Mouse (Mus musculus): ENCODE results near the gene Gm21885. TPM values are rescaled to one million over a fixed set of nuclear protein-coding genes. Genes with fewer than 3 reads are reported as not detected.

Gm21885 gene
- total and polyA plus RNA-seq, 3 experiments: not detected

DNA sequence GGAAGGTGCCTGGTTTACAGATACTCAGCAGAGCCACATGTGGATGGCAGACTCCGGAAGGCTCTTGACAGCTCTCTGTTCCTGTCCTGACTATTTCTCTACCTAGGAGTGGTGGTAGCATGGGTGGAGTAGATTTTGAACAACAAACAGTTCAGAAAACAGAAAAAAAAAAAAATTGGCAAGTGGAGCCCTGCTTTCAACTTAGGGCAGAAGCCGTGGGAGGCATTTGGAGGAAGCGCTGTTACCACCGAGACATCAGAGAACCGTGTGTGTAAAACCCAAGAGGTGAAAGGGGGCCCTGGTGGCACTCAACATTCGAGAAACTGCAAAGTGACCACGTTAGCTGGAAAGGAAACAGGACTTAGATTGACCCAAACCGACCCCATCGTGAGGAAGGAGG lies 28.5 kb upstream of the Gm21885 start:
- Histone ChIP-seq H3K4me1 (ENCODE audit: insufficient read depth, low read depth, low read length) (peaks cover 8% of the 10 kb centered on the region), H3K36me3 (replicated peaks) (no peaks in the 10 kb centered on the region), H3K9me3 (replicated peaks) (no peaks in the 10 kb centered on the region; the same call in 1 of the 2 replicates), H3K4me3 (ENCODE audit: low read depth, low read length) (no peak overlapping the region), H3K27me3 (ENCODE audit: insufficient read depth, low read length) (peaks cover 55% of the 10 kb centered on the region)
- TF ChIP-seq GATA2 (IDR thresholded peaks at IDR 0.05; ENCODE audit: borderline replicate concordance, low read depth, low read length) (no peak), TAL1 (conservative IDR thresholded peaks at IDR 0.05; ENCODE audit: low read depth, low read length) (no peak), GATA1 (IDR thresholded peaks at IDR 0.05; ENCODE audit: borderline replicate concordance, low read length) (no peak), POLR2AphosphoS5 (IDR thresholded peaks at IDR 0.05; ENCODE audit: insufficient replicate concordance, low read depth, low read length) (no peak), CTCF (IDR thresholded peaks at IDR 0.05; ENCODE audit: low read depth, low read length) (no peak)
- ATAC-seq (ENCODE audit: extremely low read depth, insufficient number of reproducible peaks, low FRiP score, poor library complexity, severe bottlenecking): no peak
- DNase-seq (ENCODE audit: low spot score): no peak

DNA sequence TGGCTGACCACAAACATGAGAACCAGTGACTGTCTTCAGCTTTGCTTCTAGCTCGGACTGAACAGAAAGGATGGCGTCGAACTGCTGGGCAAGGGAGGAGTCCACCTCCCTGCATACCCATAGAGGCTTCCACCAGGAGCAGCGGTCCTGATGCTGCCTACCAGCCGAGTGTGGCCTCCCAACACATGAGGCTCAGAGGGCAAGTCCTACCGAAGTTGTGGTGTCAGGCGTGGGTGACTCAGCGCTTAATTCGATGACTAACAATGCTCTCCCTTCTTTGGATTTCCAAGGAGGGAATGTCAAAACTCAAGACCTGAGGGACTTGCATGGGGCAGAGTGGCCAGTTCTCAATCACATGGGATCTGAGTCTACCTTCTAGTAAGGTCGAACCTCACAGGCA lies 28.0 kb upstream of the Gm21885 start:
- no peak for ATAC-seq (ENCODE audit: extremely low read depth, insufficient number of reproducible peaks, low FRiP score, poor library complexity, severe bottlenecking)

DNA sequence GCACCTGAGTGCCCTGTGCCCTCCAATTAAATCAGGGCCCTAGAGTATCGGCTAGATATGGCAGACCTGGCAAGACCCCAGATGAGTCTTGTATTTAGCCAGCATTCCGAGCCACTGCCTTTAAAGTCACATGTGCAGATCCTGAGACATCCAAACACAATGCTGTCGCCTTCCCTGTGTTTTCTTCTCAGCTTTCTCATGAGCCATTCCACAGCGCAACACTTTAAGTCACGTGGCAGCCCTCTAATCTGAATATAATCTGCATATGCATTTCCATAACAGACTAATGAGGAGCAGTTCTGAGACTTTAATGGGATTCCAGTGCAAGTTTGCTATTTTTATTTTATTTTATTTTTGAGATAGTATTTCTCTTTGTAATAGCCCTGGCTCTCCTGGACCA lies 25.9 kb upstream of the Gm21885 start:
- Histone ChIP-seq H3K27me3 (ENCODE audit: insufficient read depth, low read length) (peaks cover 40% of the 10 kb centered on the region), H3K4me3 (ENCODE audit: low read depth, low read length) (no peak overlapping the region), H3K9me3 (replicated peaks) (no peaks in the 10 kb centered on the region; the same call in 1 of the 2 replicates), H3K36me3 (replicated peaks) (no peaks in the 10 kb centered on the region), H3K4me1 (ENCODE audit: insufficient read depth, low read depth, low read length) (peaks cover 12% of the 10 kb centered on the region)
- TF ChIP-seq TAL1 (conservative IDR thresholded peaks at IDR 0.05; ENCODE audit: low read depth, low read length): no peak
- no peak for TF ChIP-seq GATA2 (IDR thresholded peaks at IDR 0.05; ENCODE audit: borderline replicate concordance, low read depth, low read length)
- TF ChIP-seq POLR2AphosphoS5 (IDR thresholded peaks at IDR 0.05; ENCODE audit: insufficient replicate concordance, low read depth, low read length): no peak
- no peak for TF ChIP-seq GATA1 (IDR thresholded peaks at IDR 0.05; ENCODE audit: borderline replicate concordance, low read length)
- TF ChIP-seq CTCF (IDR thresholded peaks at IDR 0.05; ENCODE audit: low read depth, low read length): no peak
- no peak for ATAC-seq (ENCODE audit: extremely low read depth, insufficient number of reproducible peaks, low FRiP score, poor library complexity, severe bottlenecking)
- DNase-seq (ENCODE audit: low spot score): no peak

More for the DNA sequence above, 28.0 kb upstream of the Gm21885 start:
- DNase-seq (ENCODE audit: low spot score): no peak
- no peak overlapping the region for H3K4me3 ChIP-seq (ENCODE audit: low read depth, low read length)
- TF ChIP-seq CTCF (IDR thresholded peaks at IDR 0.05; ENCODE audit: low read depth, low read length) (no peak), GATA2 (IDR thresholded peaks at IDR 0.05; ENCODE audit: borderline replicate concordance, low read depth, low read length) (no peak), TAL1 (conservative IDR thresholded peaks at IDR 0.05; ENCODE audit: low read depth, low read length) (no peak), POLR2AphosphoS5 (IDR thresholded peaks at IDR 0.05; ENCODE audit: insufficient replicate concordance, low read depth, low read length) (no peak), GATA1 (IDR thresholded peaks at IDR 0.05; ENCODE audit: borderline replicate concordance, low read length) (no peak)
- no peaks in the 10 kb centered on the region; the same call in 1 of the 2 replicates for H3K9me3 ChIP-seq (replicated peaks)
- H3K27me3 ChIP-seq (ENCODE audit: insufficient read depth, low read length): peaks cover 50% of the 10 kb centered on the region
- no peaks in the 10 kb centered on the region for H3K36me3 ChIP-seq (replicated peaks)
- H3K4me1 ChIP-seq (ENCODE audit: insufficient read depth, low read depth, low read length): peaks cover 8% of the 10 kb centered on the region

DNA sequence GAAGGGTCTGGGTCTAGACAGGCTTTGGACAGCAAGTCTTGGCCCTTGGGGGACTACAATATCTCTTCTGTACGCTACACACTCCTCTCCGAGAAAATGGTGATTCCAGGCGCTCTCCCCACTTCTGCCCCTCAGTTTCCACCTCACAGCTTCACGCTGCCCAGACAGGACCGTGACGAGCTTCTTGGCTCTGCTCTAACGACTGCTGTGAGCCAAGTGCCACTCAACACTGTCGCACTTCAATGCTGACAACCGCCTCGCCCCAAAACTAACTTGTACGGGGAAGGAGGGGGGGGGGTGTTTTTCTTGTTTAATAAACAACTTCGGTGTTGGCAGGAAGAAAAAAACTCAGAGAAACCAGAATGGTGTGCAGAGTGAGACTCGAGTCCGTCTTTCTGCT lies 23.7 kb upstream of the Gm21885 start:
- Histone ChIP-seq H3K27me3 (ENCODE audit: insufficient read depth, low read length) (peaks cover 38% of the 10 kb centered on the region), H3K4me1 (ENCODE audit: insufficient read depth, low read depth, low read length) (peaks cover 19% of the 10 kb centered on the region), H3K9me3 (replicated peaks) (no peaks in the 10 kb centered on the region; the same call in 1 of the 2 replicates), H3K4me3 (ENCODE audit: low read depth, low read length) (no peak overlapping the region), H3K36me3 (replicated peaks) (no peaks in the 10 kb centered on the region)
- no peak for DNase-seq (ENCODE audit: low spot score)
- no peak for ATAC-seq (ENCODE audit: extremely low read depth, insufficient number of reproducible peaks, low FRiP score, poor library complexity, severe bottlenecking)
- TF ChIP-seq CTCF (IDR thresholded peaks at IDR 0.05; ENCODE audit: low read depth, low read length) (no peak), TAL1 (conservative IDR thresholded peaks at IDR 0.05; ENCODE audit: low read depth, low read length) (no peak), POLR2AphosphoS5 (IDR thresholded peaks at IDR 0.05; ENCODE audit: insufficient replicate concordance, low read depth, low read length) (no peak), GATA2 (IDR thresholded peaks at IDR 0.05; ENCODE audit: borderline replicate concordance, low read depth, low read length) (no peak), GATA1 (IDR thresholded peaks at IDR 0.05; ENCODE audit: borderline replicate concordance, low read length) (no peak)

DNA sequence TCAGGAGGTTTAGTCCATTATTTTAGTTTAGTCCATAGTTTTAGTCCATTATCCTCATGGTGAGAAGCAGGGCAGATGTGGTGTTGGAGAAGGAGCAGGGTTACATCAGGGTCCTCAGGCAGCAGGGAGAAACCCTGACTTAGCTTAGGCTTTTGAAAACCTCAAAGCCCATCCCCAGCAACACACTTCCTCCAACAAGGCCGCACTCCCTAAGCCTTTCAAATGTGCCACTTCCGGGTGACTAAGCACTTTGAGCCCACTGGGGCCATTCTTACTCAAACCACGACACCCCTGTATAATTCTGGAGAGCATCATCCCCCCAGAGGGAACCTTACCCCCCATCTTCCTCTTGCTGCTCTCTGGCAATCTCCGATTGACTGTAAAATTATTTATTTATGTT lies 21.9 kb upstream of the Gm21885 start:
- no peaks in the 10 kb centered on the region; the same call in 1 of the 2 replicates for H3K9me3 ChIP-seq (replicated peaks)
- no peak for DNase-seq (ENCODE audit: low spot score)
- no peak overlapping the region for H3K4me3 ChIP-seq (ENCODE audit: low read depth, low read length)
- peaks cover 19% of the 10 kb centered on the region for H3K4me1 ChIP-seq (ENCODE audit: insufficient read depth, low read depth, low read length)
- ATAC-seq (ENCODE audit: extremely low read depth, insufficient number of reproducible peaks, low FRiP score, poor library complexity, severe bottlenecking): no peak
- H3K27me3 ChIP-seq (ENCODE audit: insufficient read depth, low read length): peaks cover 41% of the 10 kb centered on the region
- TF ChIP-seq TAL1 (conservative IDR thresholded peaks at IDR 0.05; ENCODE audit: low read depth, low read length): no peak
- no peak for TF ChIP-seq POLR2AphosphoS5 (IDR thresholded peaks at IDR 0.05; ENCODE audit: insufficient replicate concordance, low read depth, low read length)
- TF ChIP-seq GATA2 (IDR thresholded peaks at IDR 0.05; ENCODE audit: borderline replicate concordance, low read depth, low read length): no peak
- no peak for TF ChIP-seq CTCF (IDR thresholded peaks at IDR 0.05; ENCODE audit: low read depth, low read length)
- no peak for TF ChIP-seq GATA1 (IDR thresholded peaks at IDR 0.05; ENCODE audit: borderline replicate concordance, low read length)
- no peaks in the 10 kb centered on the region for H3K36me3 ChIP-seq (replicated peaks)

DNA sequence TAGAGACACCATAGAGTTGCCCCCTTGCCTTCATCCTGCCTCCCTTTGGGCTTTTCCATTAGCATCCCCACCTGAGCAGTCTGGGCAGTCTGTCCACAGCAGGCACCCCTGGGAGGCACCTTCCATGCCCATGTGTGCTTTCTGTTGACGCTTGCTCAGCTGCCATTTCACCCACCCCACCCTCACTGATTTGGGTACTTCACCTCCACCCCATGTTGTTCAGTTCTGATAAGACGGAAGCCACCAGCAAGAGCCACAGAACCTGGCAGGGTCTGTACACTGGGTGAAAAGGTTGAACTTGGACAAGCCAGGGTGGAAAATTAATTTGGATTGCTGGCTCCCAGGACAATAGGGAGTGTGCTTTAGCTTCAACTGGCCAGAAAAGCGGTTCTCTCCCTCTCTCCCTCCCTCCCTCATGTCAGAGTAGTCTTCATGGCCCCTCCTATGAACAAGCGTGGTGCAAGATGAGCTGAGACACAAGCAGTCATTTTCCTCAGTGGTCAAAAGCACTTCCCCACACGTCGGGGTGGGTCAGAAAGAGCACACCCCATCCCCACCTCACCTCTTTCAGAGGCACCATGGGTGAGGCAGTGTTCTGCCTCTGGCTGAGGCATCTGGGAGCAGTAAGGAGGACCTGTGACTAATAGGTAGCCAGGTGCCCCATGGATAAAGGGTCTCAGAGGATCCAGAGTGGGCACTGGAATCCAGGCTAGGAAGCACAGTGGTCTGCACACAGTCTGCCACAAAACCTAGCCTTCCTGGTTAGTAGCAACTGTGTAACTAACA lies 19.9 kb upstream of the Gm21885 start:
- peaks cover 25% of the 10 kb centered on the region for H3K4me1 ChIP-seq (ENCODE audit: insufficient read depth, low read depth, low read length)
- no peak for DNase-seq (ENCODE audit: low spot score)
- no peaks in the 10 kb centered on the region for H3K36me3 ChIP-seq (replicated peaks)
- no peak for ATAC-seq (ENCODE audit: extremely low read depth, insufficient number of reproducible peaks, low FRiP score, poor library complexity, severe bottlenecking)
- H3K4me3 ChIP-seq (ENCODE audit: low read depth, low read length): no peak overlapping the region
- peaks cover 29% of the 10 kb centered on the region for H3K27me3 ChIP-seq (ENCODE audit: insufficient read depth, low read length)
- no peaks in the 10 kb centered on the region; the same call in 1 of the 2 replicates for H3K9me3 ChIP-seq (replicated peaks)
- no peak for TF ChIP-seq POLR2AphosphoS5 (IDR thresholded peaks at IDR 0.05; ENCODE audit: insufficient replicate concordance, low read depth, low read length)
